Mouse (Mus musculus): ENCODE measurements around the gene Ube2s. TPM values are rescaled to one million over a fixed set of nuclear protein-coding genes. Genes with fewer than 3 reads are reported as not detected.
"Not testable (repeated sequence)": the region's sequence is repeated elsewhere in the genome, so short reads cannot be mapped to it uniquely, and the experiment has no call there.

Ube2s gene
- 400 and 452 TPM in 2 replicates for polyA plus RNA-seq (2014; fragmentation: Nextera tagmentation; extraction: Ambion mirVana)

GRCm38 (mm10) chr7:4812303-4813104 lies at the start of gene Ube2s:
Ube2s (minus strand) TSS chr7:4812590.
- Histone ChIP-seq H3K36me3 (ENCODE audit: control insufficient read depth, insufficient read depth, low read length) (peaks cover 2% of the 10 kb centered on the region; the same call in 1 of the 2 replicates), H3K4me2 (replicated peaks; ENCODE audit: low read depth, low read length) (peak within 1 kb of the TSS; percentile 64), H3K4me1 (replicated peaks; ENCODE audit: control insufficient read depth, insufficient read depth, low read length) (peaks cover 3% of the 10 kb centered on the region), H3K9me3 (ENCODE audit: control insufficient read depth, low read length) (no peaks in the 10 kb centered on the region), H3K9ac (ENCODE audit: low read depth, low read length) (peak within 1 kb of the TSS; percentile 99), H3K4me3 (ENCODE audit: low read depth, low read length) (peak within 1 kb of the TSS; percentile 99), H3K27me3 (ENCODE audit: control insufficient read depth, insufficient read depth, low read length) (no peaks in the 10 kb centered on the region), H3K27ac (ENCODE audit: low read depth, low read length) (peak within 1 kb of the TSS; percentile 95)
- ATAC-seq (ENCODE audit: low FRiP score) (peak; percentile 99), DNase-seq (ENCODE audit: low spot score) (peak; percentile 100)
- under 1% methylated on average over 62 of the region's 62 CpGs for WGBS

GRCm38 (mm10) chr7:4860926-4861325 lies 48.5 kb upstream of the Ube2s start:
- ATAC-seq (ENCODE audit: low FRiP score); H3K27ac ChIP-seq (ENCODE audit: low read depth, low read length); H3K4me1 ChIP-seq (replicated peaks; ENCODE audit: control insufficient read depth, insufficient read depth, low read length); H3K4me3 ChIP-seq (ENCODE audit: low read depth, low read length); H3K4me2 ChIP-seq (replicated peaks; ENCODE audit: low read depth, low read length); H3K9me3 ChIP-seq (ENCODE audit: control insufficient read depth, low read length); DNase-seq (ENCODE audit: low spot score); H3K36me3 ChIP-seq (ENCODE audit: control insufficient read depth, insufficient read depth, low read length); H3K9ac ChIP-seq (ENCODE audit: low read depth, low read length); H3K27me3 ChIP-seq (ENCODE audit: control insufficient read depth, insufficient read depth, low read length): not testable (repeated sequence)
- 79% methylated on average over 3 of the region's 3 CpGs for WGBS

- WGBS, result 73% methylated on average over 12 of the region's 12 CpGs
- Histone ChIP-seq H3K27me3 (ENCODE audit: control insufficient read depth, insufficient read depth, low read length) (no peaks in the 10 kb centered on the region), H3K27ac (ENCODE audit: low read depth, low read length) (no peak overlapping the region), H3K4me2 (replicated peaks; ENCODE audit: low read depth, low read length) (no peak overlapping the region), H3K9ac (ENCODE audit: low read depth, low read length) (no peak overlapping the region), H3K36me3 (ENCODE audit: control insufficient read depth, insufficient read depth, low read length) (no peaks in the 10 kb centered on the region), H3K4me1 (replicated peaks; ENCODE audit: control insufficient read depth, insufficient read depth, low read length) (no peaks in the 10 kb centered on the region), H3K4me3 (ENCODE audit: low read depth, low read length) (no peak overlapping the region), H3K9me3 (ENCODE audit: control insufficient read depth, low read length) (no peaks in the 10 kb centered on the region)
- DNase-seq (ENCODE audit: low spot score) (no peak), ATAC-seq (ENCODE audit: low FRiP score) (no peak)
Measured at GRCm38 (mm10) chr7:4859418-4859978, 47.1 kb upstream of the Ube2s start.

GRCm38 (mm10) chr7:4857321-4857720 lies 44.9 kb upstream of the Ube2s start:
- Histone ChIP-seq H3K27ac (ENCODE audit: low read depth, low read length) (no peak overlapping the region), H3K27me3 (ENCODE audit: control insufficient read depth, insufficient read depth, low read length) (no peaks in the 10 kb centered on the region), H3K4me1 (replicated peaks; ENCODE audit: control insufficient read depth, insufficient read depth, low read length) (no peaks in the 10 kb centered on the region), H3K9me3 (ENCODE audit: control insufficient read depth, low read length) (no peaks in the 10 kb centered on the region), H3K9ac (ENCODE audit: low read depth, low read length) (no peak overlapping the region), H3K4me2 (replicated peaks; ENCODE audit: low read depth, low read length) (no peak overlapping the region), H3K36me3 (ENCODE audit: control insufficient read depth, insufficient read depth, low read length) (no peaks in the 10 kb centered on the region), H3K4me3 (ENCODE audit: low read depth, low read length) (no peak overlapping the region)
- 72% methylated on average over 7 of the region's 7 CpGs for WGBS
- ATAC-seq (ENCODE audit: low FRiP score), result no peak
- no peak for DNase-seq (ENCODE audit: low spot score)

GRCm38 (mm10) chr7:4856508-4856907 lies 44.1 kb upstream of the Ube2s start:
- Histone ChIP-seq H3K9me3 (ENCODE audit: control insufficient read depth, low read length) (no peaks in the 10 kb centered on the region), H3K4me3 (ENCODE audit: low read depth, low read length) (no peak overlapping the region), H3K27ac (ENCODE audit: low read depth, low read length) (no peak overlapping the region), H3K36me3 (ENCODE audit: control insufficient read depth, insufficient read depth, low read length) (no peaks in the 10 kb centered on the region), H3K4me1 (replicated peaks; ENCODE audit: control insufficient read depth, insufficient read depth, low read length) (no peaks in the 10 kb centered on the region), H3K27me3 (ENCODE audit: control insufficient read depth, insufficient read depth, low read length) (no peaks in the 10 kb centered on the region), H3K4me2 (replicated peaks; ENCODE audit: low read depth, low read length) (no peak overlapping the region), H3K9ac (ENCODE audit: low read depth, low read length) (no peak overlapping the region)
- WGBS, result 80% methylated on average over 9 of the region's 9 CpGs
- ATAC-seq (ENCODE audit: low FRiP score) (no peak), DNase-seq (ENCODE audit: low spot score) (no peak)

GRCm38 (mm10) chr7:4853613-4854012 lies 41.2 kb upstream of the Ube2s start:
- Histone ChIP-seq H3K4me3 (ENCODE audit: low read depth, low read length) (no peak overlapping the region), H3K9me3 (ENCODE audit: control insufficient read depth, low read length) (no peaks in the 10 kb centered on the region), H3K4me1 (replicated peaks; ENCODE audit: control insufficient read depth, insufficient read depth, low read length) (no peaks in the 10 kb centered on the region), H3K27me3 (ENCODE audit: control insufficient read depth, insufficient read depth, low read length) (no peaks in the 10 kb centered on the region), H3K36me3 (ENCODE audit: control insufficient read depth, insufficient read depth, low read length) (no peaks in the 10 kb centered on the region), H3K9ac (ENCODE audit: low read depth, low read length) (no peak overlapping the region), H3K27ac (ENCODE audit: low read depth, low read length) (no peak overlapping the region), H3K4me2 (replicated peaks; ENCODE audit: low read depth, low read length) (no peak overlapping the region)
- ATAC-seq (ENCODE audit: low FRiP score), result no peak
- 79% methylated on average over 3 of the region's 3 CpGs for WGBS
- no peak for DNase-seq (ENCODE audit: low spot score)

GRCm38 (mm10) chr7:4851315-4851688 lies 38.9 kb upstream of the Ube2s start:
- ATAC-seq (ENCODE audit: low FRiP score), result no peak
- H3K9ac ChIP-seq (ENCODE audit: low read depth, low read length), result no peak overlapping the region
- DNase-seq (ENCODE audit: low spot score), result no peak
- H3K27me3 ChIP-seq (ENCODE audit: control insufficient read depth, insufficient read depth, low read length), result no peaks in the 10 kb centered on the region
- H3K9me3 ChIP-seq (ENCODE audit: control insufficient read depth, low read length), result no peaks in the 10 kb centered on the region
- no peak overlapping the region for H3K4me3 ChIP-seq (ENCODE audit: low read depth, low read length)
- no peak overlapping the region for H3K4me2 ChIP-seq (replicated peaks; ENCODE audit: low read depth, low read length)
- 70% methylated on average over 8 of the region's 8 CpGs for WGBS
- H3K27ac ChIP-seq (ENCODE audit: low read depth, low read length), result no peak overlapping the region
- no peaks in the 10 kb centered on the region for H3K4me1 ChIP-seq (replicated peaks; ENCODE audit: control insufficient read depth, insufficient read depth, low read length)
- no peaks in the 10 kb centered on the region for H3K36me3 ChIP-seq (ENCODE audit: control insufficient read depth, insufficient read depth, low read length)

GRCm38 (mm10) chr7:4850621-4851314 lies 38.4 kb upstream of the Ube2s start:
- no peaks in the 10 kb centered on the region for H3K9me3 ChIP-seq (ENCODE audit: control insufficient read depth, low read length)
- no peak overlapping the region for H3K4me3 ChIP-seq (ENCODE audit: low read depth, low read length)
- H3K27me3 ChIP-seq (ENCODE audit: control insufficient read depth, insufficient read depth, low read length), result no peaks in the 10 kb centered on the region
- ATAC-seq (ENCODE audit: low FRiP score) (no peak), DNase-seq (ENCODE audit: low spot score) (no peak)
- H3K36me3 ChIP-seq (ENCODE audit: control insufficient read depth, insufficient read depth, low read length), result no peaks in the 10 kb centered on the region
- whole genome bisulfite sequencing, result 80% methylated on average over 11 of the region's 11 CpGs
- no peak overlapping the region for H3K9ac ChIP-seq (ENCODE audit: low read depth, low read length)
- H3K4me1 ChIP-seq (replicated peaks; ENCODE audit: control insufficient read depth, insufficient read depth, low read length), result no peaks in the 10 kb centered on the region
- no peak overlapping the region for H3K27ac ChIP-seq (ENCODE audit: low read depth, low read length)
- no peak overlapping the region for H3K4me2 ChIP-seq (replicated peaks; ENCODE audit: low read depth, low read length)

All from hindbrain, embryonic 11.5 days (tissue).